Mouse (Mus musculus): ENCODE results near the gene Baiap2l1.

Gene Baiap2l1

GRCm38 (mm10) chr5:144286591-144287266, 71.2 kb downstream of the Baiap2l1 start:
- DNase-seq (ENCODE audit: low read depth, low spot score), result no peak

- no peak for DNase-seq (ENCODE audit: low read depth, low spot score)
These were observed 73.3 kb downstream of the Baiap2l1 start for GRCm38 (mm10) chr5:144284599-144284998.

DNA sequence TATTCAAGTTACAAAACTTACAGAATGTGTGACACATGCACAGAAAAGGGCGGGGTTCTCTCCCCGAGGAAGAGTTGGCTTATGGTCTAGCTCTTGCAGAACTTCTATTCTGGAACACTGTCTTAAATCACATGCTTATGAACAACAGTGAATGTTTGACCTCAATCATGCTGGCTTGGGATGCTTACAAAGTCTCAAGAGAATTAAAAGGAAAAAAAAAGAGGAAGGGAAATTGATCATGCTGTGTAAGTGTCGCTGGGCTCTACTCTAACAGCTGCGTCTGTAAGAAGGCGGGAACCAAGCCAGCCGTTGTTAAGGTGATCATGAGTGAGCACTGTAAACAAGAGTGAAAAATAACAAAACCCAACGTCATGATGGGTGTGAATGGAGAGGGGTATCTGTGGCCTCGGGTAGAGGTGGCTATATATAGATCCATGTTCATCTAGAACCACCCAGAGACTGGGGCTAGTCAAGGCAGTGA, 74.3 kb downstream of the Baiap2l1 start:
- DNase-seq (ENCODE audit: low read depth, low spot score), result no peak

DNA sequence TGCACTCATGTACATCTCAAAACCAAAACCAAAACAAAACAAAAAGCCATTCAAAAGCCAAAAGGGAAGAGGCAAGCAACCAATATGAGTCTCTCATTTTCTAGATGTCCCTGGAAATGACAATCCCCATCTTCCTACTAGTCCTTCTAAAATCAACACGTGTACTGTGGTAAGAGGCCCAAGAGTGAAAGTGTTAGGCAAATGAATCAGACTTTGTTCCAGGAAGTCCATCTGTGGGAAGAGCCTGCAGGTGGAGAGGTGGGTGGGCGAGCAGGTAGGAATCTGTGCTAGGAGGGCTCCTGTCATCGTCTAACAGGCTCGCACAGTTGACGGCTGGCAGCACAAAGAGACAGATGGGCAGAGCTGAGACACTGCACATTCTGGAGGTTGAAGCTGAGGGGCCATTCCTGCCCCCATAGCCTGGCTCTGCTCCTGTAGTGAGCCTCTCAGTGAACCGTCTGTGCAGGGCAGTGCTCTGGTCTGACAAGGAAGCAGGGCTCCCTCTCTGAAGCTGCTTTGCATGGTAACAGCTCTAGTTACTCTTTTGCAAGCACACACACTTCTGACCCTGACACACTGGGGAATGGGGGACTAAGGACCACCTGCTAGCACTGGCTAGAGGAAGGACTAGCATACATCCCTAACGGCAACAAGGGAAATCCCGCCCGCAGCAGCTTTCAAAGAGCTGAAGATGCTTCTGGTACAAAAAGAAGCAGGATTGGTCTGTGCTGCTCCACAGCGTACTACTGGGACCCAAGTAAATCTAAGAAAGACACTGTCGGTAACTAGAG, 75.2 kb downstream of the Baiap2l1 start:
- DNase-seq (ENCODE audit: low read depth, low spot score), result no peak

- DNase-seq (ENCODE audit: low read depth, low spot score), result no peak
These were observed 78.0 kb downstream of the Baiap2l1 start for GRCm38 (mm10) chr5:144279926-144280325.

DNA sequence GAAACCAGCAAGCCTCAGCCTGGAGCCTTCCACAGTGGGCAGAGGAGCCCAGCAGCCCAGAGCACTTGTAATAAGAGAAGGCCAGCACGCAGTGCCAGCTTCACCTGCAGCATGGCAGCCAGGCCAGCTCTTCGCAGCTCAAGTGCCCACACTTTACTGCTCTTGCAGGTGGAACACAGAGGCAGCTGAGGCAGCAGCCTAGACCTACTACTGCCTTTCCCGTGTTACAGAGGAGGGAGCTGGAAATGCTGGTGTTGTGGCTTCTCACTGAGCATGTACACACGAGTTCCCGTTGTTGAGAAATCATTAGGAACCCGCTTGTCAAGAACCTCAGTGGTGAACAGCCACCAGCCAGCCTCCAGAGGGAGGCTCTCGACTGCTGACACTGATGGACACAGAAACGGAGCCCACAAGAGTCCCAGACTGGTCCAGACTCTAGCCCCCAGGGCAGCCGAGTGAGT, 78.8 kb downstream of the Baiap2l1 start:
- DNase-seq (ENCODE audit: low read depth, low spot score), result no peak

- DNase-seq (ENCODE audit: low read depth, low spot score), result no peak
These were observed 79.4 kb downstream of the Baiap2l1 start for GRCm38 (mm10) chr5:144278374-144278960.

DNA sequence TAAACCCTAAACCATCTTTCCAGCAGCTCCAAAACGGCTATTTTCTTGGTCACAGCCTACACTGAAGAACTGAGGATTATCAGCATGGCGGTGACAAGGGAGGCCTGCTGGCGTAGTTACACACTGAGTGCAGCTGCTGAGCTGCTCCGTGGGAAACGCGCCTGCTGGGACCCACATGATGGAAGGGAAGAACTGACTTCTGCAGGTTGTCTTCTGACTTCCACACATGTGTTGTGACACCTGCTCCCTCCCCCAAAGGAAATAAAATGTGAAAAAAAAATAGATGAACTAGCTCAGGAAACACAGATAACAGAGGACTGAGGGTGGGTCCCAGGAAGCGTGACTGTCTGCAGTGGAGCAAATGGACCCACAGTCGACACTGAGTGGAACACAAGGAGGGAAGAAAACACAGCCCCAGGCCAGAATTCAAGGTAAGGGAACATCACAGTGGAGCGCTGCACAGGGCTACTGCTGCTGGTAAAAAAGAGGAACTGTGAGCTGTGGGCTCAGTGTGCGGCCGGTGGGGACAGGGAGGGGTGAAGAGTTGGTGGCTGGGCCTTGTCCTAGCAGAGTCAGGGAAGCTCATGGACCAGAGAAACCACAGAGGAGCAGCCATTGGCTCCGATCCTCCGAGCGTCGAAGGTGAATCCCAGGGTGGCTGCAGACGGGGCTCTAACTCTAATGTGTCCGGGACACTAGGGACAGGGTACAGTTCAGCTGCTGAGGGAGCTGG, 80.8 kb downstream of the Baiap2l1 start:
- DNase-seq (ENCODE audit: low read depth, low spot score), result no peak

DNA sequence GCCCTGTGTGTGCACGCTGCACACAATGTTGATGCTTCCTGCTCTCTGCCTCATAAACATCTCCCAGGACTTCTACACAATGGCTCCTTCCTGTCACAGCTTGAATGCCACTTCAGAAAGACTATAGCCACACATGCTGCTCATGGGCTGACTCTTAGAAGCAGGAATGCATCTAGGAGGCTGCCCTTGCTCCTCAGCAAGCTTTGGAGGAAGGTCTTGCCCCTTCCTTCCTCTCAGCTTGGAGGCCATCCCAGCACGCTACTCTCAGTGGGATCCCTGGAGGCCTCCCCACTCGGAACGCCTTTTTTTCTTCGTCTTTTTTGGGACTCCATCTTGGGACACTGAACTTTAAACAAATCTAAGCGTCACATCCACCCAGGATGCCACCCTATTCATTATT, 83.0 kb downstream of the Baiap2l1 start:
- no peak for DNase-seq (ENCODE audit: low read depth, low spot score)

DNA sequence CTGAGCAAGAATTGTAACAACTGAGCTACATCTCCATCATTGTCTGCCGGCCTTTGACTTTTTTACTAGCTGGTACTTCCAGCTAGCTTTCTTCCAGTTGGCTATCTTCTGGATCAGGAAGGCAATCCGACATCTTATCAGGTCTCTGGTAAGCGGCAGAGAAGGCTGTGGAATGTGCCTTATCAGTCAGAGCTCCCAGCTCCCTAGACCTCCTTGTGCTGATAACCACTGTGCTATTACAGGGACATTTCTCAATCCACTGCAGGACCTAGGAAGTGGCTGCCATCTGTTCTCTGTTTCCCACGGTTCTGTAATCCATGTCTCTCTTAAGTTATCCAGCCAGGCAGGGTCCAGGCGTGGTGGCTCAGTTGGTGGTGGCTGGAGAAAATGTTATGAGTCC, 86.1 kb downstream of the Baiap2l1 start:
- DNase-seq (ENCODE audit: low read depth, low spot score), result no peak

DNA sequence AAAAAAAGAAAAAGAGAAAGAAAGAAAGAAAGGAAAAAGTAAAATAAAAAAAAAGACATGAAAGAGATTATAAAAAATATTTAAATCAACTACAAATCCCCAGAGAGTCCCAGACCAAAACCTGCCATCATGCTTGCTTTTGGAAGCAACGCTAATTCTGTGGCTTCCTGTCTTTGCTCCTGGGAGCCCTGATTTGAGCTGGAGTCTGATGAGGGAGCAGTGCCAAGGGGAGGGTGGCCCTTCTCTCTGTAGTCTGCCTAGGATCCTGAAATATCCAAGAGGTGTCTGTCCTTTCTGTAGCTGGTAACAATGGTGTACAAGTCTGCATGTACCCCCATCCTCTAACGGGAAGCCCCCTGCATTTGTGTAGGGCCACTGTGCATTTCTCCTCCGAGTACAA, 86.8 kb downstream of the Baiap2l1 start:
- DNase-seq (ENCODE audit: low read depth, low spot score), result no peak

GRCm38 (mm10) chr5:144270420-144270819, 87.5 kb downstream of the Baiap2l1 start:
- DNase-seq (ENCODE audit: low read depth, low spot score), result no peak

DNA sequence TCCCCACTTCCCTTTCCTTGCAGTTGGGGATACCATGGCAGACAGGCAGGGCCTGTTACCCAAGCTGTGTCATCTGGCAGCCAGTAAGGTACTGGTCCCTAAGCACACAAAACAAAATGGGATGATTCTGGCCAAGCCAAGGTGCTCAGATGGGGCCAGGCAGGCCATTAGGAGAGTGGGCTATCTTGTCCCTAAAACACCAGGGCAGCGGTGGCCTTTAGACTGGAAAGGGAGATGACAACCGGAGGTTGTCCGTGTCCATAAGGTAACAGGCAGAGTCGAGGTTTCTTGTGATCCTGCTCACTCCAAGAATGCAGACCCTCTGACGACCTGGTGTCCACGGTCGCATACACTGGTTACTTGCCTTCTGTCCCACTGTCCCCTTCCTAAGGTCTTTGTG, 88.0 kb downstream of the Baiap2l1 start:
- no peak for DNase-seq (ENCODE audit: low read depth, low spot score)

DNA sequence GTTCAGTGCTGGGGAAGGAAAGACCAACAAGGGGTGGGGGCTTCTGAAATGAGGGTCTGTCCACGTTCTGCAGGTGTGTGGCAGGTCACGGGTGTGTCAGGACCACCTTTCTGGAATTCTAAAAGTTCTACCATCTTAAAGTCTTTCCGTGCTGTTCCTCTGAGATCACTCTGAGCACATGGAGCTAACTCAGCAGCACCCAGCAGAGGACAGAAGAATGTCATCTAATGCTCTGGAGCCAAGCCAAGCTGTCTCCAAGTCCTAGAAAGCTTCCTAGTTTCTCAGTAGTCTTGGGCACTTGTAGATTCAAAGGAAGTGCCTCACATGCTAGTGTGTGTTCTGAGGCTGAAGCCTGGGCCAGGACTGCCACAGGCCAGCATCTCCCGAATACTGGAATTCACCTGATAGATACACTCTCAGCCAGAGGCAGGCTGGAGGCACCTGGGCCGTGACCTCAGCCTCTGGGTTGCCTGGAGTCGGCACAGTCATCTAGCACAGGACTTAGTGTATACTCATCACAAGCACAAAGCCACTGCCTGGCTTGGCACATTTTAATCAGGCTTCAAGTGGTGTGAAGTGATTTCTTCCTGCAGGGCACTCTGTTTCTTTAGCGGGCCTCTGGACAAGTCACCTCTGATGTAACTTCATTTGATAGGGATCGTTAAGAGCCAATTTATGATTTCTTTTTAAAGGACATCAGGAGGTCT, 90.2 kb downstream of the Baiap2l1 start:
- DNase-seq (ENCODE audit: low read depth, low spot score), result no peak

DNA sequence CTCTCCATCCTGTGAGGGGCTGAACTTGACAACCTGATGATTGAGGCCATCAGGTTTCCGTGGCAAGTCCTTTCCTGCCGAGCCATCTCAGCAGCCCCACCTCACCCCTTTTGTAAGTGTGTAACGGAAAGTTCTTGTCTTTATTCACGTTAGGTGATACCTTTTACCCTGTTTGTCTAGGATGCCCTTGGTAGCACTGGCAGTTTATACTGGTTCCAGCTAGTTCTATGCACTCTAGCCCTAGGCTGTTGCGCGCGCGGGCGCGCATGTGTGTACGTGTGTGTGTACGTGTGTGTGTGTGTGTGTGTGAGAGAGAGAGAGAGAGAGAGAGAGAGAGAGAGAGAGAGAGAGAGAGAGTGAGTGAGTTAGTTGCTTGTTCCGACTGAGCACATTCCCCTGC, 94.4 kb downstream of the Baiap2l1 start:
- no peak for DNase-seq (ENCODE audit: low read depth, low spot score)

DNA sequence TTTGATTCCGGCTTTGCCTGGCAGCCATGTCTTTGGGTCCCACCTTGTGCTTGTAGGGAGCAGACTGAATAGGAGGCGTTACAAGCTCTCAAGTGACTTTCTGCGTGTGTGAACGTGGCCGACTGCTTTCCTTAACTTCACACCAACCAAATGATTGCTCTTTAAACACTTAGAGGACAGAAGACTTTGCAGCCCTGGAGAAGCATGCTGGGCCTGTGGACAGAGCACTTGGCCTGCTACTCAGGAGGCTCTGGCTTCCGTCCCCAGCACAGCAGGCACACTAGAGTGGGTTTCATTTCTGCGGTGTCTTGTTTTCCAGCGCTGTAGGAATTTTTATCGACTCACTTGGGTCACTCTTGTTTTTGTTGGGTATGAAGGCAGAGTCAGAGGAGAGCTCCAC, 94.8 kb downstream of the Baiap2l1 start:
- DNase-seq (ENCODE audit: low read depth, low spot score), result no peak

GRCm38 (mm10) chr5:144261829-144262228, 96.1 kb downstream of the Baiap2l1 start:
- no peak for DNase-seq (ENCODE audit: low read depth, low spot score)

- DNase-seq (ENCODE audit: low read depth, low spot score), result no peak
These were observed 96.6 kb downstream of the Baiap2l1 start for GRCm38 (mm10) chr5:144261309-144261708.

GRCm38 (mm10) chr5:144260464-144260863, 97.4 kb downstream of the Baiap2l1 start:
- DNase-seq (ENCODE audit: low read depth, low spot score), result no peak

DNA sequence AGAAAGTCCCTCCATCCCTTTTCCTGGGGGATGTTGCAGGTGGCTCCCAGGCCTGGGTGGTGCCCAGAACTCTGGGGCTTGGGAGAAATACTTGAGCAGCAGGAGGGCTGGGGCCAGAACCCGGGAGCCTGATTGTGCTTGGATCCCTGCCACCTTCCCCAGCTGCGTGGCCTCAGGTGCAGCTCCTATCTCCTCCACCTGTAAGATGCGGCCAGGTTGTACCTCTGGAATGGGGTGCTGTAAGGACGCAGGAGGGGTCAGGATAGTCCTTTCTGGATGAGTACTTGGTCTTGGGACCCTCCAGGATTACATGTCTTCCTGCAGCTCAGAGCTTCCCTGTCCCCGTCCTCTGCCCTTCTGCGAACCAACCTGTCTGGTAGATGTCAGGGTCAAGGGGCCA, 98.7 kb downstream of the Baiap2l1 start:
- DNase-seq (ENCODE audit: low read depth, low spot score), result no peak

GRCm38 (mm10) chr5:144258687-144259086, 99.2 kb downstream of the Baiap2l1 start:
- no peak for DNase-seq (ENCODE audit: low read depth, low spot score)

All from brain, embryonic 18.5 days (tissue).